Mouse (Mus musculus) liver, embryonic 14.5 days (tissue): Measurements from ENCODE around the gene Rtn2.

ENCODE experiments used
- CTCF ChIP-seq: IDR thresholded peaks from 2 replicates; pipeline ENCODE4 v1.5.1; 2016; ENCODE audit warnings: antibody characterized with exemption, low read depth, control low read depth
- EP300 ChIP-seq: IDR thresholded peaks from 2 replicates; pipeline ENCODE4 v1.6.1; 2016; ENCODE audit warnings: antibody characterized with exemption, low read depth

- TF ChIP-seq CTCF (no peak), EP300 (no peak)
Observed at GRCm38 (mm10) chr7:19309278-19309883, 27.0 kb downstream of the Rtn2 start.
